Mouse (Mus musculus) T-cell, adult 2 months (primary cell): ENCODE measurements at regions not wholly inside any gene's neighbourhood (a gene's known extent, or its start where the extent isn't known, plus 50 kb on each side); places are given as distances from the start of the nearest gene placed in this dataset.

Experiments
- DNase-seq: peaks from one replicate; pipeline ENCODE4 v3.0.0; 2022; ENCODE audit warnings: low spot score

DNA sequence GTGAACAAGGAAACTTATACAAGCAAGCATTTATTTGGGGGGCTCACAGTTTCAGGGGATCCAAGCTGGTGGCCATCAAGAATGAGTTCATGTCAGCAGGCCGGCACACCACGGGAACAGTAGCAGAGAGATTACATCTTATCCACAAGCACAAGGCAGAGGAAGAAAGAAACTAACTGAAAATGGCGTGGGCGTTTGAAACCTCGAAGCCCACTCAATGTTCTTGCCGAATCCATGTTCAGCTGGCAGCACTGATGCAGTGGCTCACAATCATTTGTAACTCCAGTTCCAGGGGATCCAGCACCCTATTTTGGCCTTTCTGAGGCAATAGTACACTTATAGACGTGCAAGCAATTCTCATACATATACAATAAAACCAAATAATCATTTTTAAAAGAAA lies 404.7 kb downstream of the Cdh26 start:
- DNase-seq: no peak

DNA sequence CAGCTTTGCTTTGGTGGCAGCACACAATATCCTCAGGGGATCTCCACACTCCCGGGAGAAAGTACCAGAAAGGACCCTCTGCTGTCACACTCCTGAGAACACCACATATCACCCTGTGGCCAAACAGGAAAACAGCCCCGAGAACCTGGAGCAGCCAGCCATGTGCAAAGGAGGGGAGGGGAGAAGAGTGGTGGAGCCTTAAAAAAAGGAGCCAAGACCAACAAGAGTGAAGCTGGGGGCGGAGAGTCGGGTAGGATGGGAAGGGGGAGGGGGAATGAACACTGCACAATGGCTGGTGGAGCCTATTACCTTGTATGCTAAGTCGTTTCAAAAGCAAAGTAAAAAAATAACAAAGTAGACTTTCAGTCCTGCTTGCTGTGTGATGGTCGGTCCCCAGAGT lies 408.2 kb downstream of the Cdh26 start:
- no peak for DNase-seq

DNA sequence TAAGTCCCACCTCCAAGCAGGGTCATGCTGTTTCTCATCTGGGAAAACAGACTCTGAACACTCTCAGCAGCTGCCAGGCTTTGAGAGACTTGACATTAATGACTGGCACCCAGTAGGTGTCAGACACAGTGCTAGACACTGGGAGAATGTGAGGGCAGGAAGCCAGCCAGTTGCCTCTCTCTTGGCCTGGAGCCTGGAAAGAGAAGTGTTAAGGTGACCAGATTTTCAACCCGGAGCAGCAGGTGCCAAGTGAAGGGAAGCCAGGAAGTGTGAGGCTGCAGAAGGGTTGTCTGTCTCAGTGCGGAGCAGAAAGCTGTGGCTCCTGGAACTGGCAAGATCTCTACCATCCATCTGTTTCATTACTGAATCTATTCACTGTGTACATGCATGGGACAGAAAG lies 410.6 kb downstream of the Cdh26 start:
- DNase-seq: no peak

DNA sequence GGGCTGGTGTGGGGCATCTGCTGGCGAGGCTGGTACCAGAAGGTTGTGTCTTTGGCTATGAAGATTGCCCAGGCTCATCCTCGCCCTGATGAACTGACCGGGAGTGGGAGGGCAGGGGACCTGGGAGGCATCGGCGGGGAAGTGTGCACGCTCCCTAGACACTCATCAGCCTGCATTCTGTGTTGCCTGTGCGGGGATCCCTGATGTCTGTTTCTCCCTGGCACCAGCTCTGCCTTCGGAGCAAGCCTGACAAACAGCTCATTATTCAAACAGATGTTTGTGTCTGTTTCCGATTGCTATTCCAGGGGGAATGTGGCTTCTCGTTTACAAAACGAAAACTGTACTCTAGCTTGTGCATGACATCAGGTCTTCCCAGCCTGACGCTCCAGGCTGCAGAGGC lies 412.3 kb downstream of the Cdh26 start:
- no peak for DNase-seq

DNA sequence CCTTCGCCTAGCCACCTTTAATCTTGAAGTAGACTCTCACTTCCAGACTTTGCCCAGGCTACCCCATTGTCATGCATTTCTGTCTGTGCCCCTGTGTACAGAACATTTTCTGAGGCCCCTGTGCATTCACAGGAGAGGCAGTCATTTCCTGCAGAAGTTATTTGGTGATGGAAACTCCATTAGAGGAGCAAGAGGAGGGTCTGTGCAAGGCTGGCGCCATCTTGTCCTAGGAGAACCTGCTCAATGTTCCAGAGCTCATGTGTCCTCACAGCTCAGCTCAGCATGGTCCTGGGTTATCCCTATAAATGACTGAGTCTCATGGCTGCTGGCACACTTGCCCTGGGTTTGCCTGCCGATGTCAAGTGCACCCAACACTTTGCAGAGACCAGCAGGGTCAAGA lies 413.1 kb downstream of the Cdh26 start:
- DNase-seq: no peak

DNA sequence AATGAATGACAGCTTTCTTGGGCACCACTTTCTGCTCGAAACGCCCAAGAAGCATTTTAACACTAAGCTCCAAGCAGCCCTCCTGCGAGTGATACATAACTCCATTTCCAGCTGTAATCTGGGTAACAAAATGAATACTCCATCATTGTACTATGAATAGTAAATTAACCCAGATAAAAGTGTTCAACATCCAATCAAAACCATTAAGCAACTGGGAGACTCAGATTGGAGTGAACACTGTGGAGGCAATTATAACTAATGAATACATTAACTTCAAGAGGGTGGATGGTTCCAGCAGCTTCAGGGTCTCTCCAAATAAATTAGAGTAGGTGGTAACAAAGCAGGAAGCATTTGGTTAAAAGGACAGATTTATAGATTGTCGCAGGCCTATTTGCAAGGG lies 414.2 kb downstream of the Cdh26 start:
- DNase-seq: no peak

DNA sequence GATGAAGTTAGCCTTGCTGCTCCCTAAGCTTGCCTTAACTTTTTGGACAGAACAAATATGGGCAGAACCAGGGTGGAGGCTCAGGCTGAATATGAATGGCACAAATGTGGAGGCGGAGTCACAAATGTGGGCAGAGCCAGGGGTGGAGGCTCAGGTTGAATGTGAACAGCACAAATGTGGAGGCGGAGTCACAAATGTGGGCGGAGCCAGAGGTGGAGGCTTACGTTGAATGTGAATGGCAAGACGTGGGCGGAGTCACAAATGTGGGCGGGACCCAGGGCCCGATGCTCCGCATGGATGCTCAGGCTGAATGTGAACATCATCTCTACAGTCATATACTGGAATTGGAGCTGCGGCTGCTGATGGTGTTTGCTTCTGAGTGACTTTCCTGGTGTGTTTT lies 420.0 kb downstream of the Cdh26 start:
- no peak for DNase-seq

DNA sequence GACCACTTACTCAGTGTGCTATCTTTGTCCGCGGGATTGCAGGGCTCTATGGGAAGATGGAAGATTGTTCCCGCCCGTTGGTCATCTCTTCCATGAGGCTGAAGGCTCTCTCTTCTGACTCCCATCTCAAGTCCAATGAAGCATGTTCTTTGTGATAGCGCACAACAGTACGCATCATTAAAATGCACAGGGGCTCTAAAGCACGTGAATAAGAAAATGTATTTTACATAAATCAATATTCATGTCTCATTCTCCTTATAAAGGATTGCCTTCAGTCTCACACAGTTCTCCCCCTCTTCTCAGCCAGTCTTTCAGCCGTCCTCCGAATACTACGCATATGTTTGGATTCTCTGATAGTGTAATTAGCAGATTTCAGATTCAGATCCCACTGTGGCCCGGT lies 420.4 kb downstream of the Cdh26 start:
- no peak for DNase-seq

DNA sequence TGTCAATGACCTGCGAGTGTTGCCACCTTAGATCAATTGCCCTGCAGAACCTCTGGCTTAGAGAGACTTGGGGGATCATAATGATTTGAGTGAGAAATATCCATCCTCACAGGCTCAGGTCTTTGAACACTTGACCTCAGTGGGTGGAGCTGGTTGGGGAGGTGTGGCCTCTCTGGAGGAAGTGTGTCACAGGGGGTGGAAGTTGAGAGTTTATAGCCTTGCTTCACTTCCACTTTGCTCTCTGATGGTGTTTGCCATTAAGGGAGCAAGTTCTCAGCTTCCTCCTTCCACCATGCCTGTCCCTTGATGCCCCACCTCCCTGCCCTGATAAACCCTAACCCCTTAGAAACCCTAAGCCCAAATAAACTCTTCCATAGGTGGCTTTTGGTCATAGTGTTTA lies 423.7 kb downstream of the Cdh26 start:
- no peak for DNase-seq

DNA sequence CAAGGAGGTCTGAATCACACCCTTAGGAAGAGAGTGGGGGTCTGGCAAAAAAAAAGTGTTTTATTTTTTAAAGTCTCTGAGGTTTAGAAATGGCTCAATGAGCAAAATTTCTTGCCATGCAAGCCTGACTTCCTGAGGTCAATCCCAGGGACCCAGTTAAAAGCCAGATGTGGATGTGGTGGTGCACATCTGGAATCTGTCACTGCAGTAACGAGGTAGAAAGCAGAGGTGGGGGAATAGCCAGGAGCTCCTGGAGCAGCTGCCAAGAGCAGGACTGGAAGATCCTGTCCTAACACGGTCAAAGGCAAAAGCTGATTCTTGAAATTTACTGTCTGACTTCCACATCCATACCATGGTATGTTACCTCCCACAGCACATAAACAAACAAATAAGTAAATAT lies 424.4 kb downstream of the Cdh26 start:
- no peak for DNase-seq

DNA sequence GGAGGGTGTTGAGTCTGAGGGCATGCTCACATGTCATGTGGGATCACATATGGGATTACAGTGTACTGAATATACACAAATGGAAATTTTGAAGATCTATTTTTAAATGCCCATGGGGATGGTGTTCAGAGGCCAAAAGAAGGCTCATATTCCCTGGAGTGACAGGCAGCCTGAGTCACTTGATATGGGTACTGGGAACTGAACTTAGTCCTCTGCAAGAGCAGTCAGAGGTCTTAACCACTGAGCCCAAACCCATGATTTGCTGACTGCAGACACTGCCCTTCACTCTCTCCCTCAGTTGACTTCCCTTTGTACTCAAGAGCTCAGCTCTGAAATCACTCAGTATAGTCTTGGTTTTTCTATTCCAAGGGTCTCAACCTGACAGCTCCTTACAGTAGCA lies 432.3 kb downstream of the Cdh26 start:
- DNase-seq: no peak

DNA sequence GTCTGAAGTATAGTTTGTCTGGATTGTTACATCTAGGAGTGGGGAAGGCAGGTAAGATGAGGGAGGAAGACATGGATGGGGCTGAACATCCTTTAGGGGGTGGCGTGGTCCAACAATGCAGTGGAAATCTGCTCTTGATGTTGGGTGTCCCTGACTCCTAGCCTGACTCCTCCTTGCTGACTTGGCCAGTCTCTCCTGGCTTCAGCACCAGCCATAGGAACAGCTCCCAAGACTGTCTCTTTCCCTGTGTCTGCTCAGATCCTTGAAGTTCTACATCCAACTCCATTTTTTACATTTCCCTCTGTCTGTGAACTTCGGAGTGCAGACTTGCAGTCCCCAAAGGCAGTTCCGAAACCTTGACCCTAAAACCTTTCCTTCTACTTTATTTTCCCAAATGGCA lies 436.8 kb downstream of the Cdh26 start:
- no peak for DNase-seq

DNA sequence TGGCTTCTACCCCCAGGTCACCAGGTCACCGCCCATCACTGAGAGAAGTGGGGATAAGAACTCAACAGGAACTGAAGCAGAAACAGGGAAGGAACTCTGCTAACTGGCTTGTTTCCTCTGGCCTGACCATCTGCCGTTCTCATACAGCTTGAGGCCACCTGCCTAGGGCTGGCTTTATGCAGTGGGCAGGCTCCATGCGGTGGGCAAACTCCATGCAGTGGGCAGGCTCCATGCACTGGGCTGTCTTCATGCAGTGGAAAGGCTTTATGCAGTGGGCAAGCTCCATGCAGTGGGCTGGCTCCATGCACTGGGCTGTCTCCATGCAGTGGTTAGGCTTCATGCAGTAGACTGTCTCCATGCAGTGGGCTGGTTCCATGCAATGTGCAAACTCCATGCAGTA lies 438.8 kb downstream of the Cdh26 start:
- DNase-seq: no peak

DNA sequence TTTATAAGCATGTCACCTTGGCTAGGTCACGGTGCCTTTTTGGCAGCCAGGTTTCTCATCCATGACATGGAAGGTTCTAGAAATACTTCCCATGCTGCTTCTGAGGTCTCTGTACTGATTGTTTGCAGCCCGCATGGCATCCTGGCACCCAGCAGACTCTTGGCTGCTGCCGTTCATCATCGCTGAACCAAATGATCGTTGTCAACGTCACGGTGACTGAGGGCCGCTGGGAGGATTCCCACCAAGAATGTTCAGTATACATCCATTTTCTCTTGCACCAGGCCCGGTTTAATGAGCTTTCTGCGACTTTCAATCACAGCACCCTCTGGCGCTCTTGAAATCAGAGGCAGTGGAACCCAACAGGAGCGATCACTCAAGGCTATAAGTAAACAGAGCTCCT lies 448.1 kb downstream of the Cdh26 start:
- DNase-seq: no peak

DNA sequence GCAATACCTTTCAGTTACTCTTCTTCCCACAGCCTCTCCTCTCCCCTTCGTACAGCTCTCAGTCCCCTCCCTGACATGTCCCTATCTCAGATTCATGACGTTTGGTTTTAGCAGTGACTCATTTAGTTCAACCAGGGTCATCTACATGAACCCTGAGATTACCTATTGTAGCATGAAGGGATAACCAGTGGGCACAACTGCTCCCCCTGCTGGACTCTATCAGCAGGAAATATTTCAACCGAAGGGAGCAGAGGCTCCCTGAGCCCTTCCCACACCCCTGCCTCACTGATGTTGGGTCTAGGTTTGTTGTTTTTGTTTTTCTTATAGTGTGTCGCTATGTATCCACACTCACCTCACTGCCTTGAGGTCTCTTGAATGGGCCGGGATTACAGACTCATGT lies 455.4 kb downstream of the Cdh26 start:
- no peak for DNase-seq

DNA sequence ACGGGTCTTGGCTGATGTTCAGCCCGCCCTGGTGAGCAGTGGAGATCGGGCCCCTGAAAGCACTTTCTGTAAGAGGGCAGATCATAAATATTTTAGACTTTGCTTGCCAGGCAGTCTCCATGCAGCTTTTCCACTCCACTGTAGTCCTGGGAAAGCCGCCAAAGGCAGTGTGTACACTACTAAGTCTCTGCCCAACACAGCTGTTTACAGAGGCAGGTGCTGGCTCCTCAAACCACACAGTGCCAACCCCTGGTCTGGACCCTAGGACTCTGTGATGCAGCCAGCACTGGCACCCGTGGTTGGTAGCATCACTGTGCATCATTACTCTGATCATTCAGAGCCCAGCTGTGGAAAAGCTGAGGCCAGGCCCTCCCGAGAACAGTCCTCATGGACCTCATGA lies 458.4 kb downstream of the Cdh26 start:
- DNase-seq: no peak

DNA sequence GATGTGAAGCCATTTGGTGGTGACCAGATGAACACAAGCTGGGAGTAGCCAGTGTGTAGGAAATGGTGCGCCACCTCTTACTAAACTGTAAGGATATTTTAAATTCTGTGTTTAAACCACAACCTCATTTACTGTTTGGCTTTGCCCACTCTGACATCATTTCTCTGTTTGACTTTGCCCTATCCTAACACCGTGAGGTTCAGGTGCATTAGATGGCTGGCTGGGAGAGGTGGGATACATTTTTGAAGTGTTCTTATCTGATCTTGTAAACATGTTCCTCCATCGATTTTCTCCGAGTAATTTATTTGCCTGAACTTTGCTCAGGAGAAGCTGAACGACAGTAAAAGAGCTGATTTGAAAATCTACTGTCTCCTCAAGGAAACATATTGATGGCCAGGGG lies 472.1 kb downstream of the Cdh26 start:
- DNase-seq: no peak

DNA sequence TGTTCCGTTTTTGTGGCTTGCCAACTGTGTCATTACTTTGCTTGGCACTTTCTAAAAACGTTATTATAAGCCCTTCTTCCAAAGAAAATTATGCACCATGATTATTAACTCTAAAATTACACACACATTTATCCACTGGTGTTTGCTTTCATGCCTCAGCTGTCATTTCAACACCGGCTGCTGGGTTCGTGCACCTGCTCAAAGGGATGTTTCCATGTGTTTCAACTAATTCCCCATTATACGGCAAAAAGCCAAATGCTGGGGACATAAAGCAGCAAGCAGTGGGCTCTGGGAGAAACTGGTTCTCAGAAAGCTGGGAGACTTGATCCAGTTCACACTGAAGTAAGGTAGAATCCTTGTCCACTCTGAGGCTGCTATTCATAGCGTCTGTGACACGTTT lies 479.0 kb downstream of the Cdh26 start:
- no peak for DNase-seq

DNA sequence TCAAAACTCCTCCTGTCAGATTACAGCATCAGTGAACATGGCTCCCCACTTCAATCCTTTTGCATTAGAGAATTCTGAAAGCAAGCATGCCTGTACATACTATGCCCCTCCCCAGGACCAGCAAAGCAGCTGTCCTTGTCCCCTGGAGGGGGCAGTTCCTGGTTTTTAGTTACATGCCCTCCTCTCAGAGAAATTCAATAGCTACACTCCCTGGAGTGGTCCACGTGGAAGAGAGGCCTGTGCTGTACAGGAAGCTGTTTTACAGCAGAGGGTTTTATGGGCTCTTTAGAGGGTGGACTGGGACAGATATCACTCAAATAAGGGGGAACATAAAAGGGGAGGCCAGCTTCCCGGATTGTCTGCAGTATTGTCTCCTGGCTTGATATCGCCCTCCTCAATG lies 481.3 kb downstream of the Cdh26 start:
- no peak for DNase-seq

DNA sequence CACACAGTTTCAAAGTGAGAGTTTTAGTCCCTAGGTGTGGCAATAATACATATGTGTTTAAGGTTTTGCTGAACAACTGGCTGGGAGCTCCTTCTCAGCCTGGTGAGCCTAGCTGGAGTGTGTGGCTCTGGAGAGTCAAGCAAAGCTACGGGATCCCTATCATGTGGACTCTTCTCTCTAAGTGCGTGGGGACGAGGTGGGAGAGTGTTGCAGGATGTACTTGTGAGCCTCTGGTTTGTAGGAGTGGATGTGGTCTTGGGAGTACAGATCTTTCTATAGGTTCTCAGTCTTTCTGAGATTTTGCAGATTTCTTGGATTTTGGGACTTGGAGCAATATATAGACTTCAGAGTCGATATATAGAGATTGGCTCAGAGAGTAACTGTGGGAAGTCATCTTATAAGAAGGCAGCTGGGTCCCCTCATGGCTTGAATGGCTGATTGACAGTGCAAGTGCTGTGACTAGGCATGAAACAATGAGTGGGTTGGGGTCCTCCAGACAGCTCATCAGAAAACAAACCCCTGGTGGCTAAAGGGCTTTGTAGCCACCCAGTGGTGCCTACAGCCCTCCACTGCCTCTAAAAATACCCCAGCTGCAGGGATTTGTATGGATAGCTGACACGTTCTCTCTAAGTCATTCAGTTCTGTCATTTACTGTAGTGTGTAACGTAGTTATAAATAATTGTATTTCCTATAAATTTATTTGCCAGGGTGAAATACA lies 486.1 kb downstream of the Cdh26 start:
- DNase-seq: no peak

DNA sequence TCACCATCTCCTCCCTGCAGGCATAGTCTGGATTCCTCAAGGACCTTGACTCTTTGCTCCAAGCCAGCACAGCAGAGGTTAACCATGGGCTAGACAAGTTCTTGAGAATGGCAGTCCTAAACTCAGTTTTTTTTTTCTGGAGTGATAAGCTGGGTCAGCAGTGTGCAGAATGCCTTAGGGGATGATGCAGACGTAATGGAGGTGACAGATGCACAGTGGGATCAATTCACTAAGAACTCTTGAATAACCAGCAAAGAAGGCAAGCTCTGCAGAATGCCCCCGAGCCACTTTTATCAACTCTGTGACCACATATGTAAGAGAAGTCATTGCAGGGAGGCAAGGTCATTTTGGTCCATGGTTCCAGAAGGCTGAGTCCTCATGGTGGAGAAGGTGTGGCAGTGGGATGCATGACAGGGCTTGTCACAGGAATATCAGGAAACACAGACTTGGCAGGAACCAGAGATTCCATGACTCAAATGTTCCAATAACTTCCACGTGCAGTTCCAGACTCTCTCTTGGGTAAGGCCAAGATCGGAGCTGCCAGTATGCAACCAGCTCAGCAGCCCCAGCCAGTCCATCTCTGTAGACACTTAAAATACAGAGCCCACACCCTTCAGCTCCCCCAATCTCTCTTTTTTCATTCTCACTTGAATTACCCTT lies 494.3 kb downstream of the Cdh26 start:
- DNase-seq: no peak

DNA sequence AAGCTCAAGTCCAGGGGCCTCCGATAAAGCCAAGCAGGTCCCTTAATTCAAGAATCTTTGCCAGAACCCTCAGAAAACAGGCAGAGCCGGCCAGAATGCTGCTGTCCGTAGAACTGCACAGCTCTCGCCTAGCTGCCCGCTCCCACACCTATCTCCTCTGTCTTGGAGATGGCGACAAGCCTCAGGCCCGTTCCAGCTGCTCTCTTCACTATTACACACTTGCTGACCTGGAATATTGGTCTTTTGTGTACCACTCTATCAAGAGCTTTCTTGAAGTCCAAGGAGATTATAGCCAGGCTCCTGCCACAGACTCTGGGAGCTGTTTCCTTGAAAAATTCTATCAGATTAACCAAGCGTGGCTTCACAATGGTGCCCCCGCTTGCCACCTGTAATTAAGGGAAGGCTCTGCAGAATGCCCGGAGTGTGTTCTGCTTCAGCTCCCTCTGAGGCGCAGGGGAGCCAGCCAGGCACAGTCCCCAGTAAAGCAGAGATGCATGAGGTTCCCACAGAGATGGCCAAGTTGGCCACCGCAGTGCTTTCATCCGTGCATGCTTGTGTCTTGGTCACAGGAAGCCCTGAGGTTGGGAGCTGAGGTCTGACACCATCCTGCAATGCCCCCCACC lies 496.8 kb downstream of the Cdh26 start:
- no peak for DNase-seq

DNA sequence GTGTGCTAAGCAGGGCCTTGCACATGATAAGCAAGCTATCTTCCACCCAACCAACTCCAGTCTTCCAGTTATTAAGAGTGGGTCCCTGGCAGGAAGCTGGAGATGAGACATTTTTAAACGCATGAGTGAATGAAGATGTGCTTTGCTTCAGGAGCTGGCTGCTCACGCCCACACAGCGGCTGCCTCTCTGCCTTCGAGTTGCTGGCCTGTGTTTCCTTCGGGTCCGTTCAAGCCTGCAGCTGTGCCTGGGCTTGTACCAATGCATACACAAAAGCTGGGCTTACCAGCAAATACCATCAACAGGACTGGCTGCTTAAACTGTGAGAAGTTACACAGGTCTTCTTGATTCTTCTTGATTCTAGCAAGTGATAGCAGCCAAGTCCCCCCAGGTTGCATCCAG lies 498.7 kb downstream of the Cdh26 start:
- no peak for DNase-seq

DNA sequence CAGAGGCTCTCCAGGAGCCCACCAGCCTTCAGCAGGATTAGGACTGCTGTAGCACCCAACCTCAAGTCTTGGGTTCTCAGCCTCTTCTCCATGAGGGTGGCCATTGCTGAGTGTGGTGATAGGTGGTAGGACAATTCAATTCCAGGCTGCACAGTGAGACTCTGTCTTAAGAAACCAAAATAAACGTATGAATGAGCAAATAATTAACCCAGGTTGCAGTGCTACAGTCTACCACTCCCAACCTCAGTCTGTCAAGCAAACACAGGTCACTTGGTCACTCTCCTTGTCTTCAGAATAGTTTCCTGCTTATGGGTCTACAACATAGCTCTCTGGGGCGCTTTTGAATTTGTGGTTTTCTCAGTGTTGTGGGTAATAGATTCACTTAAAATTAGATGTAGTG lies 499.8 kb downstream of the Cdh26 start:
- no peak for DNase-seq
